Mouse (Mus musculus): ENCODE measurements around the gene Ciita. TPM values are rescaled to one million over a fixed set of nuclear protein-coding genes. Genes with fewer than 3 reads are reported as not detected.
A peak's percentile ranks its signal among the peaks of the same experiment; 100 is the strongest.

Ciita gene
- total and polyA plus RNA-seq, 2 experiments from 2014 or later, result 0.14 TPM; not detected in 1

DNA sequence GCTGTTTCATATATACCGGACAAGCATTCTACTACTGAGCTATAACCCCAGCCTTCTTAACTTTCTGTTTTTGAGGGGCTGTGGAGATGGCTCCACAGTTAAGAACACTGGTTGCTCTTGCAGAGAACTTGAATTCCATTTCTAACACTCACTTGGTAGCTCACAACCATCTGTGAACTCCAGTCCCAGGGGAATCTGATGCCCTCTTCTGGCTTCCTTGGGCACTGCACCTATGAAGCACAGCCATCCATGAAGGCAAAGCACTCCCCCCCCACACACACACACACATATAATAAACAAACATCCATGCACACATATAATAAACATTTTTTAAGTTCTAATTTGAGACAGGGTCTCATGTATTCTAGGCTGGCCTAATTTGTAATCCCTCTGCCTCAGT lies 43.0 kb downstream of the Ciita start:
- H3K9me3 ChIP-seq (ENCODE audit: low read length), result no peaks in the 10 kb centered on the region
- H3K9ac ChIP-seq (replicated peaks; ENCODE audit: low read length), result no peak overlapping the region
- TF ChIP-seq CTCF (IDR thresholded peaks at IDR 0.05; ENCODE audit: low read depth), result peak; percentile 82
- no peak overlapping the region for H3K4me3 ChIP-seq (ENCODE audit: low read length)
- 94% methylated on average over 1 of the region's 1 CpGs for WGBS
- no peak for ATAC-seq
- H3K4me2 ChIP-seq (ENCODE audit: low read depth, low read length), result no peak overlapping the region
- no peak overlapping the region for H3K27ac ChIP-seq
- H3K4me1 ChIP-seq (ENCODE audit: insufficient read depth, low read length), result no peaks in the 10 kb centered on the region
- H3K36me3 ChIP-seq (ENCODE audit: insufficient read depth, low read length), result no peaks in the 10 kb centered on the region
- DNase-seq (ENCODE audit: low spot score), result peak; percentile 73
- no peaks in the 10 kb centered on the region for H3K27me3 ChIP-seq (ENCODE audit: insufficient read depth, low read length)

GRCm38 (mm10) chr16:10523650-10524049 lies 43.8 kb downstream of the Ciita start:
- no peaks in the 10 kb centered on the region for H3K9me3 ChIP-seq (ENCODE audit: low read length)
- no peak overlapping the region for H3K27ac ChIP-seq
- H3K4me2 ChIP-seq (ENCODE audit: low read depth, low read length), result no peak overlapping the region
- DNase-seq (ENCODE audit: low spot score) (no peak), ATAC-seq (no peak)
- no peaks in the 10 kb centered on the region for H3K36me3 ChIP-seq (ENCODE audit: insufficient read depth, low read length)
- no peak overlapping the region for H3K9ac ChIP-seq (replicated peaks; ENCODE audit: low read length)
- no peaks in the 10 kb centered on the region for H3K27me3 ChIP-seq (ENCODE audit: insufficient read depth, low read length)
- no peak overlapping the region for H3K4me3 ChIP-seq (ENCODE audit: low read length)
- H3K4me1 ChIP-seq (ENCODE audit: insufficient read depth, low read length), result no peaks in the 10 kb centered on the region
- no peak for TF ChIP-seq CTCF (IDR thresholded peaks at IDR 0.05; ENCODE audit: low read depth)
- 87% methylated on average over 8 of the region's 8 CpGs for WGBS

GRCm38 (mm10) chr16:10524866-10525609 lies 45.2 kb downstream of the Ciita start:
- no peaks in the 10 kb centered on the region for H3K36me3 ChIP-seq (ENCODE audit: insufficient read depth, low read length)
- no peak overlapping the region for H3K9ac ChIP-seq (replicated peaks; ENCODE audit: low read length)
- H3K27ac ChIP-seq, result no peak overlapping the region
- no peak for TF ChIP-seq CTCF (IDR thresholded peaks at IDR 0.05; ENCODE audit: low read depth)
- no peaks in the 10 kb centered on the region for H3K9me3 ChIP-seq (ENCODE audit: low read length)
- H3K4me2 ChIP-seq (ENCODE audit: low read depth, low read length), result no peak overlapping the region
- no peak for ATAC-seq
- H3K27me3 ChIP-seq (ENCODE audit: insufficient read depth, low read length), result no peaks in the 10 kb centered on the region
- DNase-seq (ENCODE audit: low spot score), result no peak
- H3K4me3 ChIP-seq (ENCODE audit: low read length), result no peak overlapping the region
- WGBS, result 87% methylated on average over 4 of the region's 4 CpGs
- H3K4me1 ChIP-seq (ENCODE audit: insufficient read depth, low read length), result no peaks in the 10 kb centered on the region

DNA sequence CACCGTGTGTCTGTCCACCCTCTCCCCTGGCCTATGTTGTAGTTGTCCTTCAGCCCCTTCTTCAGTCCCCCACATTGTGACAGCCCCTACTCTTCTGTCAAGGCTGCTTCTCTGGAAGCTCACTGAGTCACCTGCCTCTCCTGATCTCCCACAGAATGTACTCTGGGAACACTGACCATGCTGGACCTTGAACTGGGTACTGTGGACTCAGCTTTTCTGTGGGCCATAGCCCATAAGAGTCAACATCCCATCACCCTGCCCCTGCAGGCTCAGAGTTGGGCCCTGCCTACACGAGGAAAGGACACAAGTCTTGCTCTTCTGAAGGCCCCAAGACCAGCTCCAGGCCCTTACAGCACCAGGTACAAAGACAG lies 45.7 kb downstream of the Ciita start:
- Histone ChIP-seq H3K36me3 (ENCODE audit: insufficient read depth, low read length) (no peaks in the 10 kb centered on the region), H3K9ac (replicated peaks; ENCODE audit: low read length) (no peak overlapping the region), H3K27me3 (ENCODE audit: insufficient read depth, low read length) (no peaks in the 10 kb centered on the region), H3K9me3 (ENCODE audit: low read length) (no peaks in the 10 kb centered on the region), H3K4me2 (ENCODE audit: low read depth, low read length) (no peak overlapping the region), H3K4me3 (ENCODE audit: low read length) (no peak overlapping the region), H3K27ac (no peak overlapping the region), H3K4me1 (ENCODE audit: insufficient read depth, low read length) (no peaks in the 10 kb centered on the region)
- ATAC-seq (no peak), DNase-seq (ENCODE audit: low spot score) (no peak)
- 66% methylated on average over 2 of the region's 2 CpGs for WGBS
- no peak for TF ChIP-seq CTCF (IDR thresholded peaks at IDR 0.05; ENCODE audit: low read depth)

GRCm38 (mm10) chr16:10527046-10527644 lies 47.3 kb downstream of the Ciita start:
- ATAC-seq (peak; percentile 66), DNase-seq (ENCODE audit: low spot score) (peak; percentile 34)
- WGBS, result 60% methylated on average over 6 of the region's 6 CpGs

DNA sequence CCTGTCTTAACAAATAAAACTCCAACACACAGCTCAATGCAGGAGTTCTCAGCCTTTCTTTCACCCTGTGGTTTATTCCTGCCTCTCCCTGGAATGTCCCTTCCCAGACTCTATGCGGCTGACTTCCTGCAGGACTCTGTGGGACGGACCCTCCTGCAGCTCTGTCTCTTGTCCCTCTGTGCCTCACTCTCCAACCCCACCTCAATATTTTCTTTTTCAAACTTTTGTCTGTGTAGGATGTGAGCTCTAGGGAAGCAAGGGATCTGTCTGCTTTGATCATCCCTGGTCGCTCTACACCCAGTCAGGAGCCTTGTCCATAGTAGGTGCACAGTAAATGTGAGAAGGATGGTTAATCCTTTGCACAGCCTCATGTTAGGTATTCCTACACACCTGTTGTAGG lies 48.5 kb downstream of the Ciita start:
- no peak for DNase-seq (ENCODE audit: low spot score)
- H3K4me3 ChIP-seq (ENCODE audit: low read length), result no peak overlapping the region
- H3K9ac ChIP-seq (replicated peaks; ENCODE audit: low read length), result no peak overlapping the region
- no peak for ATAC-seq
- 83% methylated on average over 3 of the region's 3 CpGs for WGBS
- H3K4me2 ChIP-seq (ENCODE audit: low read depth, low read length), result no peak overlapping the region
- H3K9me3 ChIP-seq (ENCODE audit: low read length), result no peaks in the 10 kb centered on the region
- H3K36me3 ChIP-seq (ENCODE audit: insufficient read depth, low read length), result no peaks in the 10 kb centered on the region
- TF ChIP-seq CTCF (IDR thresholded peaks at IDR 0.05; ENCODE audit: low read depth), result no peak
- H3K4me1 ChIP-seq (ENCODE audit: insufficient read depth, low read length), result no peaks in the 10 kb centered on the region; the same call in 1 of the 2 replicates
- no peaks in the 10 kb centered on the region for H3K27me3 ChIP-seq (ENCODE audit: insufficient read depth, low read length)
- no peak overlapping the region for H3K27ac ChIP-seq

More at GRCm38 (mm10) chr16:10527046-10527644, 47.3 kb downstream of the Ciita start:
- no peak overlapping the region for H3K9ac ChIP-seq (replicated peaks; ENCODE audit: low read length)
- H3K4me3 ChIP-seq (ENCODE audit: low read length), result no peak overlapping the region
- no peaks in the 10 kb centered on the region for H3K27me3 ChIP-seq (ENCODE audit: insufficient read depth, low read length)
- no peak overlapping the region for H3K27ac ChIP-seq
- H3K4me1 ChIP-seq (ENCODE audit: insufficient read depth, low read length), result no peaks in the 10 kb centered on the region
- H3K4me2 ChIP-seq (ENCODE audit: low read depth, low read length), result no peak overlapping the region
- peak; percentile 43 for TF ChIP-seq CTCF (IDR thresholded peaks at IDR 0.05; ENCODE audit: low read depth)
- H3K36me3 ChIP-seq (ENCODE audit: insufficient read depth, low read length), result no peaks in the 10 kb centered on the region
- H3K9me3 ChIP-seq (ENCODE audit: low read length), result no peaks in the 10 kb centered on the region

GRCm38 (mm10) chr16:10530179-10530578 lies 50.3 kb downstream of the Ciita start:
- Histone ChIP-seq H3K4me3 (ENCODE audit: low read length) (no peak overlapping the region), H3K4me2 (ENCODE audit: low read depth, low read length) (no peak overlapping the region), H3K4me1 (ENCODE audit: insufficient read depth, low read length) (no peaks in the 10 kb centered on the region; the same call in 1 of the 2 replicates), H3K9me3 (ENCODE audit: low read length) (no peaks in the 10 kb centered on the region), H3K9ac (replicated peaks; ENCODE audit: low read length) (no peak overlapping the region), H3K27ac (no peak overlapping the region), H3K27me3 (ENCODE audit: insufficient read depth, low read length) (no peaks in the 10 kb centered on the region), H3K36me3 (ENCODE audit: insufficient read depth, low read length) (no peaks in the 10 kb centered on the region)
- ATAC-seq (no peak), DNase-seq (ENCODE audit: low spot score) (no peak)
- no peak for TF ChIP-seq CTCF (IDR thresholded peaks at IDR 0.05; ENCODE audit: low read depth)
- 90% methylated on average over 4 of the region's 4 CpGs for WGBS
